Mouse (Mus musculus): ENCODE measurements at regions not wholly inside any gene's neighbourhood (a gene's known extent, or its start where the extent isn't known, plus 50 kb on each side); places are given as distances from the start of the nearest gene placed in this dataset.

- Histone ChIP-seq H3ac (ENCODE audit: control insufficient read depth, insufficient read length, low read depth) (no peak overlapping the region), H3K79me3 (ENCODE audit: low read depth) (no peaks in the 10 kb centered on the region), H3K4me3 (ENCODE audit: insufficient read depth, poor library complexity, severe bottlenecking) (no peak overlapping the region), H3K36me3 (ENCODE audit: control insufficient read depth, insufficient read depth) (no peaks in the 10 kb centered on the region), H3K79me2 (ENCODE audit: control insufficient read depth, insufficient read depth) (no peaks in the 10 kb centered on the region), H3K27me3 (ENCODE audit: control insufficient read depth, insufficient read depth, insufficient read length) (no peaks in the 10 kb centered on the region)
- TF ChIP-seq CTCF (IDR thresholded peaks at IDR 0.05; ENCODE audit: control insufficient read depth, insufficient read depth, insufficient read length) (no peak), FOSL1 (IDR thresholded peaks at IDR 0.05; ENCODE audit: insufficient read depth, low read length, poor library complexity, severe bottlenecking) (no peak), USF1 (IDR thresholded peaks at IDR 0.05; ENCODE audit: low read depth) (no peak)
Measured at GRCm38 (mm10) chr1:75676295-75676694, 130.2 kb downstream of the Slc4a3 start.

GRCm38 (mm10) chr1:75677695-75678094 is 131.6 kb downstream of the Slc4a3 start:
- no peak overlapping the region for H3K4me3 ChIP-seq (ENCODE audit: insufficient read depth, poor library complexity, severe bottlenecking)
- H3K27me3 ChIP-seq (ENCODE audit: control insufficient read depth, insufficient read depth, insufficient read length) = no peaks in the 10 kb centered on the region
- H3K79me3 ChIP-seq (ENCODE audit: low read depth) = no peaks in the 10 kb centered on the region
- TF ChIP-seq MAX (IDR thresholded peaks at IDR 0.05) = no peak
- no peak for TF ChIP-seq MYOD1 (IDR thresholded peaks at IDR 0.05; ENCODE audit: control insufficient read depth, insufficient read length, low read depth)
- TF ChIP-seq MYOG (IDR thresholded peaks at IDR 0.05; ENCODE audit: control insufficient read depth, extremely low read depth, insufficient read length) = no peak
- TF ChIP-seq FOSL1 (IDR thresholded peaks at IDR 0.05; ENCODE audit: insufficient read depth, low read length, poor library complexity, severe bottlenecking) = no peak
- no peak for TF ChIP-seq USF1 (IDR thresholded peaks at IDR 0.05; ENCODE audit: low read depth)
- no peak for TF ChIP-seq CTCF (IDR thresholded peaks at IDR 0.05; ENCODE audit: control insufficient read depth, insufficient read depth, insufficient read length)
- no peak for TF ChIP-seq CEBPB (IDR thresholded peaks at IDR 0.05; ENCODE audit: low read depth)
- no peaks in the 10 kb centered on the region for H3K79me2 ChIP-seq (ENCODE audit: control insufficient read depth, insufficient read depth)
- H3ac ChIP-seq (ENCODE audit: control insufficient read depth, insufficient read length, low read depth) = no peak overlapping the region
- no peaks in the 10 kb centered on the region for H3K36me3 ChIP-seq (ENCODE audit: control insufficient read depth, insufficient read depth)

GRCm38 (mm10) chr1:75678279-75678678 is 132.2 kb downstream of the Slc4a3 start:
- Histone ChIP-seq H3ac (ENCODE audit: control insufficient read depth, insufficient read length, low read depth) (no peak overlapping the region), H3K36me3 (ENCODE audit: control insufficient read depth, insufficient read depth) (no peaks in the 10 kb centered on the region), H3K27me3 (ENCODE audit: control insufficient read depth, insufficient read depth, insufficient read length) (no peaks in the 10 kb centered on the region), H3K79me3 (ENCODE audit: low read depth) (no peaks in the 10 kb centered on the region), H3K79me2 (ENCODE audit: control insufficient read depth, insufficient read depth) (no peaks in the 10 kb centered on the region), H3K4me3 (ENCODE audit: insufficient read depth, poor library complexity, severe bottlenecking) (no peak overlapping the region)
- no peak for TF ChIP-seq FOSL1 (IDR thresholded peaks at IDR 0.05; ENCODE audit: insufficient read depth, low read length, poor library complexity, severe bottlenecking)
- TF ChIP-seq MYOD1 (IDR thresholded peaks at IDR 0.05; ENCODE audit: control insufficient read depth, insufficient read length, low read depth) = no peak
- no peak for TF ChIP-seq CEBPB (IDR thresholded peaks at IDR 0.05; ENCODE audit: low read depth)
- TF ChIP-seq USF1 (IDR thresholded peaks at IDR 0.05; ENCODE audit: low read depth) = no peak
- no peak for TF ChIP-seq MYOG (IDR thresholded peaks at IDR 0.05; ENCODE audit: control insufficient read depth, extremely low read depth, insufficient read length)
- no peak for TF ChIP-seq MAX (IDR thresholded peaks at IDR 0.05)
- TF ChIP-seq CTCF (IDR thresholded peaks at IDR 0.05; ENCODE audit: control insufficient read depth, insufficient read depth, insufficient read length) = no peak

GRCm38 (mm10) chr1:75680366-75680765 is 134.3 kb downstream of the Slc4a3 start:
- H3K4me3 ChIP-seq (ENCODE audit: insufficient read depth, poor library complexity, severe bottlenecking) = no peak overlapping the region
- no peak overlapping the region for H3ac ChIP-seq (ENCODE audit: control insufficient read depth, insufficient read length, low read depth)
- H3K36me3 ChIP-seq (ENCODE audit: control insufficient read depth, insufficient read depth) = no peaks in the 10 kb centered on the region
- H3K79me2 ChIP-seq (ENCODE audit: control insufficient read depth, insufficient read depth) = no peaks in the 10 kb centered on the region
- no peak for TF ChIP-seq MAX (IDR thresholded peaks at IDR 0.05)
- no peak for TF ChIP-seq MYOG (IDR thresholded peaks at IDR 0.05; ENCODE audit: control insufficient read depth, extremely low read depth, insufficient read length)
- no peak for TF ChIP-seq MYOD1 (IDR thresholded peaks at IDR 0.05; ENCODE audit: control insufficient read depth, insufficient read length, low read depth)
- TF ChIP-seq CTCF (IDR thresholded peaks at IDR 0.05; ENCODE audit: control insufficient read depth, insufficient read depth, insufficient read length) = no peak
- TF ChIP-seq CEBPB (IDR thresholded peaks at IDR 0.05; ENCODE audit: low read depth) = no peak
- TF ChIP-seq FOSL1 (IDR thresholded peaks at IDR 0.05; ENCODE audit: insufficient read depth, low read length, poor library complexity, severe bottlenecking) = no peak
- TF ChIP-seq USF1 (IDR thresholded peaks at IDR 0.05; ENCODE audit: low read depth) = no peak
- no peaks in the 10 kb centered on the region for H3K79me3 ChIP-seq (ENCODE audit: low read depth)
- H3K27me3 ChIP-seq (ENCODE audit: control insufficient read depth, insufficient read depth, insufficient read length) = no peaks in the 10 kb centered on the region

GRCm38 (mm10) chr1:75681913-75682312 is 135.8 kb downstream of the Slc4a3 start:
- no peak overlapping the region for H3K4me3 ChIP-seq (ENCODE audit: insufficient read depth, poor library complexity, severe bottlenecking)
- no peaks in the 10 kb centered on the region for H3K79me3 ChIP-seq (ENCODE audit: low read depth)
- no peak overlapping the region for H3ac ChIP-seq (ENCODE audit: control insufficient read depth, insufficient read length, low read depth)
- no peaks in the 10 kb centered on the region for H3K27me3 ChIP-seq (ENCODE audit: control insufficient read depth, insufficient read depth, insufficient read length)
- TF ChIP-seq FOSL1 (IDR thresholded peaks at IDR 0.05; ENCODE audit: insufficient read depth, low read length, poor library complexity, severe bottlenecking) = no peak
- H3K36me3 ChIP-seq (ENCODE audit: control insufficient read depth, insufficient read depth) = no peaks in the 10 kb centered on the region
- H3K79me2 ChIP-seq (ENCODE audit: control insufficient read depth, insufficient read depth) = no peaks in the 10 kb centered on the region

GRCm38 (mm10) chr1:75692781-75693180 is 146.7 kb downstream of the Slc4a3 start:
- Histone ChIP-seq H3ac (ENCODE audit: control insufficient read depth, insufficient read length, low read depth) (no peak overlapping the region), H3K27me3 (ENCODE audit: control insufficient read depth, insufficient read depth, insufficient read length) (no peaks in the 10 kb centered on the region), H3K36me3 (ENCODE audit: control insufficient read depth, insufficient read depth) (no peaks in the 10 kb centered on the region), H3K79me3 (ENCODE audit: low read depth) (no peaks in the 10 kb centered on the region), H3K4me3 (ENCODE audit: insufficient read depth, poor library complexity, severe bottlenecking) (no peak overlapping the region), H3K79me2 (ENCODE audit: control insufficient read depth, insufficient read depth) (no peaks in the 10 kb centered on the region)
- TF ChIP-seq FOSL1 (IDR thresholded peaks at IDR 0.05; ENCODE audit: insufficient read depth, low read length, poor library complexity, severe bottlenecking) (no peak), CEBPB (IDR thresholded peaks at IDR 0.05; ENCODE audit: low read depth) (no peak), MYOG (IDR thresholded peaks at IDR 0.05; ENCODE audit: control insufficient read depth, extremely low read depth, insufficient read length) (no peak), MAX (IDR thresholded peaks at IDR 0.05) (no peak), MYOD1 (IDR thresholded peaks at IDR 0.05; ENCODE audit: control insufficient read depth, insufficient read length, low read depth) (no peak), USF1 (IDR thresholded peaks at IDR 0.05; ENCODE audit: low read depth) (no peak), CTCF (IDR thresholded peaks at IDR 0.05; ENCODE audit: control insufficient read depth, insufficient read depth, insufficient read length) (no peak)

Data from C2C12 (cell line).